Mouse (Mus musculus) CH12.LX (cell line): ENCODE data around the gene Gm10197. TPM values are rescaled to one million over a fixed set of nuclear protein-coding genes. Genes with fewer than 3 reads are reported as not detected.

Experiments used
- DNase-seq: peaks from one replicate; pipeline ENCODE4 v3.0.0-alpha.2; 2013; ENCODE audit errors: extremely low read depth
- H3K27ac ChIP-seq: 2 replicates; pipeline ENCODE4 v1.5.1; 2012; ENCODE audit warnings: low read depth, mild to moderate bottlenecking, control low read depth, moderate library complexity; ENCODE audit not compliant: insufficient read depth
- H3K27me3 ChIP-seq: replicated peaks from 2 replicates; pipeline ENCODE3; 2012; ENCODE audit warnings: inconsistent platforms
- H3K36me3 ChIP-seq, 2 experiments: replicated peaks in 1 of 2; 2 replicates each; pipeline versions ENCODE3 to v1.6.1; 2012; ENCODE audit warnings: inconsistent platforms in 1 of 2, low read length in 1 of 2, mild to moderate bottlenecking in 1 of 2, mixed read lengths in 1 of 2, moderate library complexity in 1 of 2; ENCODE audit not compliant: control insufficient read depth in 1 of 2, insufficient read depth in 1 of 2
- H3K4me1 ChIP-seq, 2 experiments: 2 replicates each; pipeline ENCODE4 v1.6.1; 2012; ENCODE audit warnings: inconsistent platforms in 1 of 2, moderate library complexity in 1 of 2; ENCODE audit not compliant: insufficient read depth in 2 of 2, control insufficient read depth in 1 of 2
- H3K4me2 ChIP-seq: 2 replicates; pipeline ENCODE4 v1.6.1; 2012; ENCODE audit warnings: low read depth, mild to moderate bottlenecking, control low read depth; ENCODE audit not compliant: poor library complexity, insufficient read depth, severe bottlenecking
- H3K4me3 ChIP-seq, 3 experiments: fragments of 150-350 bp in 1 of 3; sonication (generic) in 1 of 3; replicated peaks in 1 of 3; 2 replicates each; pipeline versions ENCODE3 to v1.5.1; 2011 to 2012; ENCODE audit warnings: low read depth in 2 of 3, low read length in 2 of 3, mild to moderate bottlenecking in 2 of 3, moderate library complexity in 2 of 3, control low read depth in 1 of 3, improper control_type of control experiment in 1 of 3, inconsistent platforms in 1 of 3, mixed read lengths in 1 of 3; ENCODE audit not compliant: poor library complexity in 1 of 3
- H3K79me2 ChIP-seq: replicated peaks from 2 replicates; pipeline ENCODE4 v1.6.1; 2012; ENCODE audit warnings: mild to moderate bottlenecking, moderate library complexity; ENCODE audit not compliant: control insufficient read depth, poor library complexity, insufficient read depth, severe bottlenecking; ENCODE audit errors: extremely low read depth
- H3K9ac ChIP-seq: 2 replicates; pipeline ENCODE4 v1.6.1; 2012; ENCODE audit warnings: low read depth, mild to moderate bottlenecking, control low read depth, moderate library complexity; ENCODE audit not compliant: insufficient read depth
- H3K9me3 ChIP-seq: replicated peaks from 2 replicates; pipeline ENCODE3; 2012; ENCODE audit warnings: low read length, inconsistent platforms, mixed read lengths
- BHLHE40 ChIP-seq: IDR thresholded peaks from 2 replicates; pipeline ENCODE4 v1.6.1; 2011; ENCODE audit warnings: mild to moderate bottlenecking, low read depth, low read length, improper control_type of control experiment
- CTCF ChIP-seq, 2 experiments: IDR thresholded peaks in 1 of 2; conservative IDR thresholded peaks in 1 of 2; 2 replicates each; pipeline ENCODE4 v1.5.1; 2011 to 2012; ENCODE audit warnings: low read depth in 2 of 2, low read length in 2 of 2, improper control_type of control experiment in 1 of 2, inconsistent platforms in 1 of 2, mild to moderate bottlenecking in 1 of 2, moderate library complexity in 1 of 2
- ELF1 ChIP-seq: IDR thresholded peaks from 2 replicates; pipeline ENCODE4 v1.6.1; 2014; ENCODE audit warnings: low read depth, mild to moderate bottlenecking, inconsistent platforms, low read length, improper control_type of control experiment
- EP300 ChIP-seq: IDR thresholded peaks from 2 replicates; pipeline ENCODE4 v1.6.1; 2011; ENCODE audit warnings: low read length, improper control_type of control experiment
- KAT2A ChIP-seq: IDR thresholded peaks from 2 replicates; pipeline ENCODE4 v1.6.1; 2012; ENCODE audit warnings: low read length, improper control_type of control experiment, inconsistent platforms; ENCODE audit not compliant: insufficient replicate concordance
- RAD21 ChIP-seq: IDR thresholded peaks from 2 replicates; pipeline ENCODE4 v1.6.1; 2011; ENCODE audit warnings: low read depth, mild to moderate bottlenecking, low read length, improper control_type of control experiment, moderate library complexity
- SIN3A ChIP-seq: IDR thresholded peaks from 2 replicates; pipeline ENCODE4 v1.6.1; 2012; ENCODE audit warnings: low read length, improper control_type of control experiment, inconsistent platforms
- TCF12 ChIP-seq: IDR thresholded peaks from 2 replicates; pipeline ENCODE4 v1.6.1; 2014; ENCODE audit warnings: low read depth, mild to moderate bottlenecking, inconsistent platforms, low read length, improper control_type of control experiment
- ZNF384 ChIP-seq: IDR thresholded peaks from 2 replicates; pipeline ENCODE4 v1.6.1; 2012; ENCODE audit warnings: low read depth, low read length, improper control_type of control experiment, inconsistent platforms
- dilution Hi-C: fragments of 300-500 bp; cut with MboI; formaldehyde crosslinking; loops from 2 replicates; pipeline ENCODE4 v1.14.3; 2020; ENCODE audit warnings: low sequenced_read_pairs; ENCODE audit not compliant: extremely low pct_unique_long_range_greater_than_20kb, extremely low pct_ligation_motif_present
- in situ Hi-C: fragments of 300-500 bp; cut with MboI; formaldehyde crosslinking; loops from 3 replicates; pipeline ENCODE4 v1.14.3; 2019; ENCODE audit warnings: low sequenced_read_pairs, low pct_ligation_motif_present, low pct_unique_long_range_greater_than_20kb, mixed read lengths
- polyA plus RNA-seq: library from polyadenylated mRNA; unstranded; fragments of >175 nt; gene quantifications from 2 replicates; pipeline ENCODE4 v1.2.1, GENCODE M21; 2012; ENCODE audit warnings: low read depth; ENCODE audit not compliant: insufficient read length
- total RNA-seq, 2 experiments: library from RNA; depleted of rRNA; stranded (reverse); fragments of 300-350 nt in 1 of 2; fragments of >200 nt in 1 of 2; gene quantifications; 2 replicates each; pipeline ENCODE4 v1.2.3; 2012 to 2014

Gene Gm10197
- total and polyA plus RNA-seq, 3 experiments, result 3.9 to 11.5 TPM; not detected in 1

DNA sequence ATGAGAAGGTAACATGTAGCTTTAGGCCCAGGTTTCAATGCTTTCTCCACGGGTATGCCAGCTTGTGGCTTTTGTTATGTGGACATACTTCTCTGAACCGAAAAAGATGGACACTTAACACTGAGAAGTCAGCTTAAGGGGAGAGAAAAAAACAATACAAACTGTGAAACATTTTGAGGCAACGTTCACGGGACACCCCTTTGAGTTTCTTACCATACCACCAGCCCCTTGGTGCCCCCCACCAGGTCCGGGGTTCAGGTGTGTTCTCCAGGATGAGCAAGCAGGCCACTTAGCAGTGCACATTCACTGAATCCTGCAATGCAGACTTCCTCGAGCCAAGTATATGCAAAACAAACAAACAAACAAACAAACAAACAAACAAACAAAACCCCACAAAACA is 46.7 kb downstream of the Gm10197 start:
- TF ChIP-seq RAD21, result no peak
- TF ChIP-seq EP300, result 0 out of 2 replicates have a peak, but pooled peaks have one; percentile 30
- no peak for TF ChIP-seq TCF12
- no peak for TF ChIP-seq SIN3A
- no peak for TF ChIP-seq BHLHE40
- no peak for TF ChIP-seq ZNF384
- no peak for DNase-seq
- H3K4me2 ChIP-seq, result no peak overlapping the region
- in situ Hi-C loops, result loop anchor here (25.0 kb wide), 1 partner anchor 313 kb away; no protein-coding TSS in a partner anchor
- H3K4me3 ChIP-seq, result no peak overlapping the region
- peaks cover 20 to 46% of the 10 kb centered on the region in 2 experiments for H3K4me1 ChIP-seq
- H3K27me3 ChIP-seq, result no peaks in the 10 kb centered on the region
- dilution Hi-C loops, result no loop called here
- H3K9ac ChIP-seq, result no peak overlapping the region
- no peak overlapping the region for H3K27ac ChIP-seq
- no peaks in the 10 kb centered on the region for H3K36me3 ChIP-seq
- H3K79me2 ChIP-seq, result no peaks in the 10 kb centered on the region
- H3K9me3 ChIP-seq, result no peaks in the 10 kb centered on the region

DNA sequence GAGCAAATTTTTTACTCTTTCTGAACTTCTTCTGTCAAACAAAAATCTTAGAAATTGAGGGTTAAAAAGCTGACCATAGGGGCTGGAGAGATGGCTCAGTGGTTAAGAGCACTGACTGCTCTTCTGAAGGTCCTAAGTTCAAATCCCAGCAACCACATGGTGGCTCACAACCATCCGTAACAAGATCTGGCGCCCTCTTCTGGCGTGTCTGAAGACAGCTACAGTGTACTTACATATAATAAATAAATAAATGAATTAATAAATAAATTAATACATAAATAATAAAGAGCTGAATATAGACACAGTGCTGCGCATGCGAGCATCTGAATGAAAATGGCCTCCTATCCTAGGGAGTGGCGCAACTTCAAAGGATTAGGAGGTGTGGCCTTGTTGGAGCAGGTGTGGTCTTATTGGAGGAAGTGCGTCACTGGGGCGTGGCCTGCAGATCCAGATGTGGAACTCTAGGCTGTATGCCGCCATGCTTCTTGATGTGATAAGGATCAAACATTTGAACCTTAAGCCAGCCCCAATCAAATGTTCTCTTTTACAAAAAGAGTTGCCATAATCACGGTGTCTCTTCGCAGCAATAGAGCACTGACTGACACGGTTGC is 49.0 kb downstream of the Gm10197 start:
- H3K4me1 ChIP-seq, result peaks cover 20 to 54% of the 10 kb centered on the region in 2 experiments
- in situ Hi-C loops, result no loop called here
- dilution Hi-C loops, result no loop called here

More for the DNA sequence above, 49.0 kb downstream of the Gm10197 start:
- no peak overlapping the region for H3K4me3 ChIP-seq
- no peak overlapping the region for H3K4me2 ChIP-seq
- no peaks in the 10 kb centered on the region for H3K9me3 ChIP-seq
- TF ChIP-seq CTCF (conservative IDR thresholded peaks at IDR 0.05 in 1 of 2, IDR thresholded peaks at IDR 0.05 in 1 of 2; ENCODE audit: low read depth in 2 of 2, low read length in 2 of 2) (peak in 1 of 2 experiments; percentile 21; a peak in 1 of 4 replicates), TCF12 (no peak), KAT2A (no peak), ELF1 (no peak)
- TF ChIP-seq, all 38 proteins: peak for 1
- H3K9ac ChIP-seq, result no peak overlapping the region
- DNase-seq, result no peak
- H3K36me3 ChIP-seq, result no peaks in the 10 kb centered on the region
- no peak overlapping the region for H3K27ac ChIP-seq
- peaks cover 3% of the 10 kb centered on the region for H3K27me3 ChIP-seq
- H3K79me2 ChIP-seq, result no peaks in the 10 kb centered on the region

Other genes starting within 250 kb of the Gm10197 start
- 11.2 and 16.4 TPM in 2 replicates for gene Add3, start 231.3 kb downstream of the Gm10197 start, total RNA-seq (2012; rRNA removed)
- 16.3 and 16.9 TPM in 2 replicates for gene Add3, start 231.3 kb downstream of the Gm10197 start, total RNA-seq (2014; rRNA removed)
- gene Add3, start 231.3 kb downstream of the Gm10197 start, polyA plus RNA-seq, result 16.2 and 18.4 TPM in 2 replicates
- gene Mxi1, start 61.2 kb downstream of the Gm10197 start, total RNA-seq (2012; rRNA removed), result 8.1 and 19.9 TPM in 2 replicates
- gene Mxi1, start 61.2 kb downstream of the Gm10197 start, total RNA-seq (2014; rRNA removed), result 14.5 and 18.9 TPM in 2 replicates
- 10.6 and 10.9 TPM in 2 replicates for gene Mxi1, start 61.2 kb downstream of the Gm10197 start, polyA plus RNA-seq
- gene Smndc1, start 18.8 kb upstream of the Gm10197 start, total RNA-seq (2012; rRNA removed), result 20.5 and 20.9 TPM in 2 replicates
- 41.1 and 41.3 TPM in 2 replicates for gene Smndc1, start 18.8 kb upstream of the Gm10197 start, total RNA-seq (2014; rRNA removed)
- 96.6 and 104 TPM in 2 replicates for gene Smndc1, start 18.8 kb upstream of the Gm10197 start, polyA plus RNA-seq
- gene Dusp5, start 157.3 kb upstream of the Gm10197 start, total RNA-seq (2012; rRNA removed), result 10.6 and 10.9 TPM in 2 replicates
- gene Dusp5, start 157.3 kb upstream of the Gm10197 start, total RNA-seq (2014; rRNA removed), result 13.2 and 15.2 TPM in 2 replicates
- 13.8 and 18.2 TPM in 2 replicates for gene Dusp5, start 157.3 kb upstream of the Gm10197 start, polyA plus RNA-seq
- gene Nutf2-ps1, start 217.3 kb upstream of the Gm10197 start, total RNA-seq (2012; rRNA removed), result 50.8 and 51.3 TPM in 2 replicates
- 195 and 220 TPM in 2 replicates for gene Nutf2-ps1, start 217.3 kb upstream of the Gm10197 start, total RNA-seq (2014; rRNA removed)
- gene Nutf2-ps1, start 217.3 kb upstream of the Gm10197 start, polyA plus RNA-seq, result 366 and 509 TPM in 2 replicates
- gene Smc3, start 228.6 kb upstream of the Gm10197 start, total RNA-seq (2012; rRNA removed), result 45.7 and 54.0 TPM in 2 replicates
- 56.0 and 62.1 TPM in 2 replicates for gene Smc3, start 228.6 kb upstream of the Gm10197 start, total RNA-seq (2014; rRNA removed)
- gene Smc3, start 228.6 kb upstream of the Gm10197 start, polyA plus RNA-seq, result 75.2 and 76.3 TPM in 2 replicates